Mouse (Mus musculus) cerebellum, adult 2 months (tissue): Measurements from ENCODE around the gene Fbxo5.

Source experiments
- CTCF ChIP-seq: fragments of 200-500 bp; IDR thresholded peaks from 2 replicates; pipeline ENCODE4 v1.5.1; 2011; ENCODE audit warnings: low read depth, mild to moderate bottlenecking, control low read depth, low read length, moderate library complexity, borderline replicate concordance; ENCODE audit not compliant: insufficient read depth
- POLR2A ChIP-seq: fragments of 200-500 bp; IDR thresholded peaks from 2 replicates; pipeline ENCODE4 v1.6.1; 2011; ENCODE audit warnings: low read length, control low read depth, borderline replicate concordance; ENCODE audit not compliant: insufficient read depth

DNA sequence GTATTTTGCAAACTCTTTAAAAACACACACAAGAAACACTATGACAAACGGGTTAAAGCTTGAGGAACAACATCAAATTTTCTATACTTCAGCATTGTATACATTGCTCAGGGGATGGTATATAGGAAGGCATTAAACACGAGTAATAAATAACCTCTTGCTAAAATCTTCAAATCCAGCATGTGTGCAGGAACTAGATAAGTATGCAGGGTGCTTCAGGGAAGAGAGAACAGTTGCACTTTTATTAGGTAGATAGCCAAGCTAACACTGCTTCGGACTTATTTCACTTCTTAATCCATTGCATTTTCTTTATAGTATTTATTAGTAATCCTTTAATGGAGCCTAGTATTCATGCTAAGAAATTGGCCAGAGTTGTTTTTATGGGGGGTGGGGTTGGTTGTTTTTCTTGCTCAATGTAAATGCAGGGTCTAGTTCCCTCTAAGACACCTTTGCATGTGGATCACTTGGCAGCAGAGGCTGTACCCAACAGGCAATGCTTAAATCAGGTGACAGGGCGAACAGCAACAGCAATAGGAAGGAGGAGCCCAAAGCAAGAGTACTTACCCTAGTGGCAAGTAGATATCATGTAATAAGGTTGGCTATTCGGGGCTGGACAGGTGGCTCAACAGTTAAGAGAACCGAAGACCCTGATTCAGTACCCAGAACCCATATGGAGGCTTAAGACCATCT, 21.1 kb upstream of the Fbxo5 start:
- TF ChIP-seq CTCF (no peak), POLR2A (no peak)
